Mouse (Mus musculus): ENCODE results near the gene Dennd5b.

DNA sequence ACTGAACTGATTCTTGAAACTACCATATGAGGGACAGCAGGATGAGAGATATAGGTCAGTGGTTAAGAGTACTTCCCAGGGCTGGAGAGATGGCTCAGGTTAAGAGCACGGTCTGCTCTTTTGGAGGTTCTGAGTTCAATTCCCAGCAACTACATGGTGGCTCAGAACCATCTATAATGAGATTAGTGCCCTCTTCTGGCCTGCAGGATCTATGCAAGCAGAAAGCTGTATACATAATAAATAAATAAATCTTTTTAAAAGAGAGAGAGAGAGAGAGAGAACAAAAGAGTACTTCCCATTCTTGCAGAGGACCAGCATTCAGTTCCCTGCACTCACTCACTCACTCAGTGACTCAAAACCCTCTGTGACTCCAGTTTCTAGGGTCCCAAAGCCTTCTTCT, 142.8 kb downstream of the Dennd5b start:
- TF ChIP-seq CTCF (IDR thresholded peaks at IDR 0.05; ENCODE audit: borderline replicate concordance, control insufficient read depth, extremely low read depth, insufficient read depth, low read length, poor library complexity) = no peak
- no peak for TF ChIP-seq POLR2A (IDR thresholded peaks at IDR 0.05; ENCODE audit: control insufficient read depth, extremely low read depth, insufficient read depth, low read length, poor library complexity)

Measured in thymus, adult 2 months (tissue).